Mouse (Mus musculus) gastrocnemius, adult 2 months (tissue): Measurements from ENCODE around the gene Mmachc. TPM values are rescaled to one million over a fixed set of nuclear protein-coding genes. Genes with fewer than 3 reads are reported as not detected.
A peak's percentile ranks its signal among the peaks of the same experiment; 100 is the strongest.

Experiments used
- DNase-seq: peaks from one replicate; pipeline ENCODE4 v3.0.0; 2022
- H3K27ac ChIP-seq: fragments of 200-600 bp; 2 replicates; pipeline ENCODE4 v1.8.1; 2022; ENCODE audit warnings: mild to moderate bottlenecking
- H3K4me3 ChIP-seq: fragments of 200-600 bp; 2 replicates; pipeline ENCODE4 v1.8.1; 2022; ENCODE audit warnings: mild to moderate bottlenecking, moderate library complexity
- CTCF ChIP-seq: fragments of 200-600 bp; IDR thresholded peaks from 2 replicates; pipeline ENCODE4 v1.8.1; 2022; ENCODE audit warnings: antibody characterized with exemption, mild to moderate bottlenecking, moderate library complexity
- intact Hi-C: fragments of 180-260 bp; cut with DNase I; formaldehyde crosslinking; loops from one replicate; pipeline ENCODE4 v1.15.1; 2025
- long read RNA-seq, 2 experiments: library from polyadenylated mRNA; stranded (forward); transcript quantifications; one replicate each; pipeline ENCODE4 v2.0.0; 2021
- total RNA-seq, 2 experiments: library from RNA; stranded (reverse); gene quantifications; 2 replicates each; pipeline ENCODE4 v1.2.3; 2021

Gene Mmachc
- 10 to 100 TPM; 25.5 to 46.4 TPM for total RNA-seq
- long read RNA-seq, experiment 1, transcript Mmachc-201 (4 exons, 2,106 nt), result major isoform, 35 of 44 reads
- long read RNA-seq, experiment 1, partial matches to known transcripts, result 2 of 44 reads
- long read RNA-seq, experiment 1, other reads (novel, unspliced or antisense), result 7 of 44 reads
- long read RNA-seq, experiment 2, transcript Mmachc-201 (4 exons, 2,106 nt), result major isoform, 31 of 44 reads
- long read RNA-seq, experiment 2, partial matches to known transcripts, result 2 of 44 reads
- long read RNA-seq, experiment 2, other reads (novel, unspliced or antisense), result 11 of 44 reads

- intact Hi-C loops, result no loop called here
- peak; percentile 11; the same call in 1 of the 2 replicates for TF ChIP-seq CTCF
- Histone ChIP-seq H3K27ac (peak within 1 kb of the TSS; percentile 93), H3K4me3 (peak within 1 kb of the TSS; percentile 83)
- DNase-seq, result peak; percentile 92
Measured at GRCm38 (mm10) chr4:116708201-116708764, at the start of gene Mmachc, which contains the start of gene Ccdc163. Gene Mmachc, minus strand, starts transcription at chr4:116708406. Gene Ccdc163, plus strand, starts transcription at chr4:116708509.

- intact Hi-C loops, result no loop called here
- no peak for DNase-seq
- Histone ChIP-seq H3K4me3 (no peak overlapping the region), H3K27ac (no peak overlapping the region)
- no peak for TF ChIP-seq CTCF
Measured at GRCm38 (mm10) chr4:116749750-116750149, 41.5 kb upstream of the Mmachc start.

GRCm38 (mm10) chr4:116738972-116739751 lies 31.0 kb upstream of the Mmachc start:
- Histone ChIP-seq H3K27ac (no peak overlapping the region), H3K4me3 (no peak overlapping the region)
- DNase-seq, result no peak
- no peak for TF ChIP-seq CTCF
- intact Hi-C loops, result no loop called here

GRCm38 (mm10) chr4:116734996-116735395 lies 26.8 kb upstream of the Mmachc start:
- no peak for TF ChIP-seq CTCF
- DNase-seq, result no peak
- Histone ChIP-seq H3K4me3 (no peak overlapping the region), H3K27ac (no peak overlapping the region; the same call in 1 of the 2 replicates)
- intact Hi-C loops, result no loop called here

GRCm38 (mm10) chr4:116732355-116732754 lies 24.1 kb upstream of the Mmachc start:
- Histone ChIP-seq H3K27ac (no peak overlapping the region), H3K4me3 (no peak overlapping the region)
- intact Hi-C loops, result no loop called here
- no peak for DNase-seq
- TF ChIP-seq CTCF, result no peak

GRCm38 (mm10) chr4:116731077-116731476 lies 22.9 kb upstream of the Mmachc start:
- no peak for TF ChIP-seq CTCF
- DNase-seq, result no peak
- Histone ChIP-seq H3K4me3 (no peak overlapping the region), H3K27ac (no peak overlapping the region)
- intact Hi-C loops, result no loop called here

GRCm38 (mm10) chr4:116729532-116729931 lies 21.3 kb upstream of the Mmachc start:
- no peak for TF ChIP-seq CTCF
- intact Hi-C loops, result no loop called here
- no peak overlapping the region for H3K4me3 ChIP-seq

GRCm38 (mm10) chr4:116727401-116727800 lies 19.2 kb upstream of the Mmachc start:
- intact Hi-C loops, result no loop called here
- no peak overlapping the region for H3K27ac ChIP-seq
- DNase-seq, result no peak
- no peak overlapping the region for H3K4me3 ChIP-seq
- no peak for TF ChIP-seq CTCF

More at GRCm38 (mm10) chr4:116729532-116729931, 21.3 kb upstream of the Mmachc start:
- no peak overlapping the region for H3K27ac ChIP-seq
- DNase-seq, result no peak

- TF ChIP-seq CTCF, result no peak
- no peak for DNase-seq
- Histone ChIP-seq H3K4me3 (no peak overlapping the region), H3K27ac (no peak overlapping the region)
- intact Hi-C loops, result no loop called here
Measured at GRCm38 (mm10) chr4:116725444-116725843, 17.2 kb upstream of the Mmachc start.

GRCm38 (mm10) chr4:116722230-116722629 lies 14.0 kb upstream of the Mmachc start:
- intact Hi-C loops, result no loop called here
- Histone ChIP-seq H3K4me3 (peak overlapping the region; percentile 85), H3K27ac (no peak overlapping the region)
- no peak for DNase-seq
- no peak for TF ChIP-seq CTCF

- Histone ChIP-seq H3K4me3 (peak overlapping the region; percentile 85), H3K27ac (peak overlapping the region; percentile 94)
- no peak for DNase-seq
- intact Hi-C loops, result no loop called here
- no peak for TF ChIP-seq CTCF
Measured at GRCm38 (mm10) chr4:116721098-116721628, 13.0 kb upstream of the Mmachc start.

- peak within 1 kb of the TSS; percentile 85 for H3K4me3 ChIP-seq
- peak within 1 kb of the TSS; percentile 94 for H3K27ac ChIP-seq
- peak; percentile 94 for DNase-seq
- intact Hi-C loops, result no loop called here
- TF ChIP-seq CTCF, result no peak
Measured at GRCm38 (mm10) chr4:116720343-116721097, 12.3 kb upstream of the Mmachc start, which contains the start of gene Tesk2. Gene Tesk2, plus strand, starts transcription at chr4:116720948.
